ENCODE assay signal across 11 mouse cellular contexts in the genomic region with DNA sequence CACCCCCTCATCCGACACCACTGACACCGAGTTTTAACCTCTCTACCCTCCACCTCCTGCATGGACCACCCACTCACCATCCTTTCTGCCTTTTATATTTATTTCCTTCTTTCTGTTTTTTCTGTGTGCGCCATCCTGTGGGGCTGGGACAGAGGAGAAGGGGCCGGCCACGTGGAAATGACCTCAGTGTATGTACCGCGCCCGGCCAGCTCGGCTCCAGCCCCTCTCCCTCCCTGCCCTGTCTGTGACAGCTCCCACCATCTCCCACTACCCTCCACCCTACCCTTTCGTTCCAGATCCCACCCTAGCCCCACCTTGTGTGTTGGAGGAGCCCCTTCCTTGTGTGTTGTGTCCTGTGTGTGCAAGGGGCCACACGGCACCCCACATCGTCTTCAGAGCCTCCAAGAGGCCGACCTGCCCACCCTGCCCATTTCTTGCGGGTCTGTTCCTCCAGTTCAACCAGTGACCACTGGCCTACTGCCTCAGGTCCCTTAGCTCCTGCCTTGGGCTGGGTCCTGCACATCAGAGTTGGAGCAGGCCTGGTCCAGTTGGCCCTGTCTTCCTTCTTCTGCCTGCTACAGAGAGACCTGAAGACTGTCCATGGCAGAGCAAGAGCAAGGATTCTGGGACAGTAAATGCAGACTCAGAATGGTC. TPM values are rescaled to one million over a fixed set of nuclear protein-coding genes. Genes with fewer than 3 reads are reported as not detected.
DNase-seq lines count a peak whose midpoint lies in the region; ATAC-seq and TF ChIP-seq lines count a peak whose summit lies in the region.
"Had no signal": no experiment of that assay in that cellular context is flagged by ENCODE, and none has a peak within 500 bp of the region (broad histone marks: within the 10 kb centered on the region; RNA-seq: fewer than 3 reads in every experiment).

No protein-coding gene starts in this region.

- H3K4me3 ChIP-seq in heart, embryonic 10.5 days, result no peak overlapping the region
- H3K4me3 ChIP-seq in C2C12 (ENCODE audit: insufficient read depth, poor library complexity, severe bottlenecking), result no peak overlapping the region
- H3K4me3 ChIP-seq in embryonic facial prominence, embryonic 14.5 days (ENCODE audit: low read depth, low read length), result no peak overlapping the region
- H3K4me3 ChIP-seq in limb, embryonic 10.5 days, result 0 out of 2 replicates have a peak overlapping the region, but pooled peaks have one; percentile 15

- peaks cover 48% of the 10 kb centered on the region for H3K4me1 ChIP-seq in heart, embryonic 10.5 days
- peaks cover 19% of the 10 kb centered on the region for H3K4me1 ChIP-seq in embryonic facial prominence, embryonic 14.5 days (ENCODE audit: control insufficient read depth, insufficient read depth, low read length)
- peaks cover 61% of the 10 kb centered on the region for H3K4me1 ChIP-seq in limb, embryonic 10.5 days

- H3K36me3 ChIP-seq in heart, embryonic 10.5 days, result no peaks in the 10 kb centered on the region
- H3K36me3 ChIP-seq in C2C12 (ENCODE audit: control insufficient read depth, insufficient read depth), result no peaks in the 10 kb centered on the region
- no peaks in the 10 kb centered on the region for H3K36me3 ChIP-seq in embryonic facial prominence, embryonic 14.5 days (ENCODE audit: control insufficient read depth, insufficient read depth, low read length)
- H3K36me3 ChIP-seq in limb, embryonic 10.5 days, result no peaks in the 10 kb centered on the region

- no peak for DNase-seq in heart, embryonic 10.5 days (ENCODE audit: low spot score)
- no peak for DNase-seq in heart, adult 18-20 months
- no peak for DNase-seq in embryonic facial prominence, embryonic 14.5 days (ENCODE audit: low spot score)
- no peak for DNase-seq in limb, embryonic 10.5 days (ENCODE audit: low spot score)
- DNase-seq in frontal cortex, adult 2 months (ENCODE audit: extremely low spot score in 1 of 2, low spot score in 1 of 2), result no peak
- no peak for DNase-seq in lung, adult 18-20 months
- no peak for DNase-seq in lung, postnatal 14 days
- DNase-seq: thymus, adult 18-20 months had no signal

- H3ac ChIP-seq in C2C12 (ENCODE audit: control insufficient read depth, insufficient read length, low read depth), result peak overlapping the region; percentile 2

- no peaks in the 10 kb centered on the region for H3K79me3 ChIP-seq in C2C12 (ENCODE audit: low read depth)

- H3K4me2 ChIP-seq in embryonic facial prominence, embryonic 14.5 days (ENCODE audit: low read depth, low read length), result no peak overlapping the region

- 0 out of 2 replicates have a peak, but pooled peaks cover 5% of the 10 kb centered on the region for H3K27me3 ChIP-seq in heart, embryonic 10.5 days (ENCODE audit: insufficient read depth, poor library complexity, severe bottlenecking)
- no peaks in the 10 kb centered on the region for H3K27me3 ChIP-seq in C2C12 (ENCODE audit: control insufficient read depth, insufficient read depth, insufficient read length)
- no peaks in the 10 kb centered on the region for H3K27me3 ChIP-seq in embryonic facial prominence, embryonic 14.5 days (replicated peaks; ENCODE audit: control insufficient read depth, insufficient read depth, low read length)
- peaks cover 17% of the 10 kb centered on the region; the same call in 1 of the 2 replicates for H3K27me3 ChIP-seq in limb, embryonic 10.5 days (ENCODE audit: low read depth, poor library complexity, severe bottlenecking)

- H3K9me3 ChIP-seq in heart, embryonic 10.5 days, result no peaks in the 10 kb centered on the region
- no peaks in the 10 kb centered on the region for H3K9me3 ChIP-seq in embryonic facial prominence, embryonic 14.5 days (ENCODE audit: control insufficient read depth, low read length)
- H3K9me3 ChIP-seq in limb, embryonic 10.5 days (replicated peaks), result no peaks in the 10 kb centered on the region

- no peak for ATAC-seq in embryonic facial prominence, embryonic 14.5 days (ENCODE audit: low read depth)
- ATAC-seq: CD4-positive, CD25-positive, alpha-beta regulatory T cell, adult 4 months had no signal

- peak overlapping the region; percentile 37 for H3K9ac ChIP-seq in embryonic facial prominence, embryonic 14.5 days (ENCODE audit: low read depth, low read length)
- H3K9ac ChIP-seq: liver, embryonic 14.5 days had no signal

- H3K27ac ChIP-seq in heart, embryonic 10.5 days, result peak overlapping the region; percentile 83
- no peak overlapping the region for H3K27ac ChIP-seq in embryonic facial prominence, embryonic 14.5 days (replicated peaks; ENCODE audit: low read depth, low read length)
- peak overlapping the region; percentile 81 for H3K27ac ChIP-seq in limb, embryonic 10.5 days
- H3K27ac ChIP-seq: liver, embryonic 14.5 days had no signal

- H3K79me2 ChIP-seq in C2C12 (ENCODE audit: control insufficient read depth, insufficient read depth), result no peaks in the 10 kb centered on the region

- TF ChIP-seq CTCF in C2C12 (IDR thresholded peaks at IDR 0.05; ENCODE audit: control insufficient read depth, insufficient read depth, insufficient read length), result no peak

- 67% methylated on average over 14 of the region's 14 CpGs for WGBS in heart, embryonic 10.5 days
- 68% methylated on average over 13 of the region's 14 CpGs for WGBS in embryonic facial prominence, embryonic 14.5 days
- 73% methylated on average over 13 of the region's 14 CpGs for WGBS in limb, embryonic 10.5 days

TF ChIP-seq in C2C12, 6 proteins besides CTCF, POLR2A, EP300 and RAD21:
- no peak for TF ChIP-seq MAX (IDR thresholded peaks at IDR 0.05)
- no peak for TF ChIP-seq FOSL1 (IDR thresholded peaks at IDR 0.05; ENCODE audit: insufficient read depth, low read length, poor library complexity, severe bottlenecking)
- TF ChIP-seq MYOG (IDR thresholded peaks at IDR 0.05; ENCODE audit: control insufficient read depth, extremely low read depth, insufficient read length), result no peak
- TF ChIP-seq USF1 (IDR thresholded peaks at IDR 0.05; ENCODE audit: low read depth), result no peak
- no peak for TF ChIP-seq MYOD1 (IDR thresholded peaks at IDR 0.05; ENCODE audit: control insufficient read depth, insufficient read length, low read depth)
- no peak for TF ChIP-seq CEBPB (IDR thresholded peaks at IDR 0.05; ENCODE audit: low read depth)

RNA-seq across cellular contexts. Expression of a gene that starts 27.1 kb away (rescaled TPM):
- 71.6 and 103 TPM in 2 replicates for polyA plus RNA-seq in heart, embryonic 10.5 days (2016; fragmentation: Nextera tagmentation; extraction: Ambion mirVana)
- total RNA-seq in heart, adult 18-20 months (2021), result 10 to 100 TPM; 11.2 to 13.4 TPM
- polyA plus RNA-seq in C2C12 (2012; fragmentation: generic; extraction: Trizol), result 61.4 TPM
- polyA plus RNA-seq in embryonic facial prominence, embryonic 14.5 days (2014; fragmentation: Nextera tagmentation; extraction: Ambion mirVana), result 45.9 and 50.3 TPM in 2 replicates
- polyA plus RNA-seq in limb, embryonic 10.5 days (2016; fragmentation: Nextera tagmentation; extraction: Ambion mirVana), result 199 and 229 TPM in 2 replicates
- polyA plus RNA-seq in frontal cortex, adult 2 months (2012; rRNA removed), result 11.1 and 21.5 TPM in 2 replicates

RNA-seq across cellular contexts. Expression of a gene that starts 50.6 kb away (rescaled TPM):
- polyA plus RNA-seq in heart, embryonic 10.5 days (2016; fragmentation: Nextera tagmentation; extraction: Ambion mirVana), result 59.8 and 64.6 TPM in 2 replicates
- 10 to 100 TPM; 34.2 to 45.1 TPM for total RNA-seq in heart, adult 18-20 months (2021)
- polyA plus RNA-seq in C2C12 (2012; fragmentation: generic; extraction: Trizol), result 117 TPM
- polyA plus RNA-seq in embryonic facial prominence, embryonic 14.5 days (2014; fragmentation: Nextera tagmentation; extraction: Ambion mirVana), result 55.8 and 73.2 TPM in 2 replicates
- polyA plus RNA-seq in limb, embryonic 10.5 days (2016; fragmentation: Nextera tagmentation; extraction: Ambion mirVana), result 71.7 and 79.3 TPM in 2 replicates
- 143 and 157 TPM in 2 replicates for polyA plus RNA-seq in frontal cortex, adult 2 months (2012; rRNA removed)

RNA-seq across cellular contexts. Expression of a gene that starts 52.1 kb away (rescaled TPM):
- 22.2 and 25.0 TPM in 2 replicates for polyA plus RNA-seq in heart, embryonic 10.5 days (2016; fragmentation: Nextera tagmentation; extraction: Ambion mirVana)
- 10 to 100 TPM; 31.4 to 32.7 TPM for total RNA-seq in heart, adult 18-20 months (2021)
- 81.5 TPM for polyA plus RNA-seq in C2C12 (2012; fragmentation: generic; extraction: Trizol)
- 19.7 and 20.1 TPM in 2 replicates for polyA plus RNA-seq in embryonic facial prominence, embryonic 14.5 days (2014; fragmentation: Nextera tagmentation; extraction: Ambion mirVana)
- polyA plus RNA-seq in limb, embryonic 10.5 days (2016; fragmentation: Nextera tagmentation; extraction: Ambion mirVana), result 31.7 and 32.0 TPM in 2 replicates
- 79.7 and 79.8 TPM in 2 replicates for polyA plus RNA-seq in frontal cortex, adult 2 months (2012; rRNA removed)
